Mouse (Mus musculus): Measurements from ENCODE around the gene Plpp2. TPM values are rescaled to one million over a fixed set of nuclear protein-coding genes. Genes with fewer than 3 reads are reported as not detected.

Gene Plpp2
- total and polyA plus RNA-seq, 3 experiments = 2.3 to 3.8 (median 3.5) TPM

DNA sequence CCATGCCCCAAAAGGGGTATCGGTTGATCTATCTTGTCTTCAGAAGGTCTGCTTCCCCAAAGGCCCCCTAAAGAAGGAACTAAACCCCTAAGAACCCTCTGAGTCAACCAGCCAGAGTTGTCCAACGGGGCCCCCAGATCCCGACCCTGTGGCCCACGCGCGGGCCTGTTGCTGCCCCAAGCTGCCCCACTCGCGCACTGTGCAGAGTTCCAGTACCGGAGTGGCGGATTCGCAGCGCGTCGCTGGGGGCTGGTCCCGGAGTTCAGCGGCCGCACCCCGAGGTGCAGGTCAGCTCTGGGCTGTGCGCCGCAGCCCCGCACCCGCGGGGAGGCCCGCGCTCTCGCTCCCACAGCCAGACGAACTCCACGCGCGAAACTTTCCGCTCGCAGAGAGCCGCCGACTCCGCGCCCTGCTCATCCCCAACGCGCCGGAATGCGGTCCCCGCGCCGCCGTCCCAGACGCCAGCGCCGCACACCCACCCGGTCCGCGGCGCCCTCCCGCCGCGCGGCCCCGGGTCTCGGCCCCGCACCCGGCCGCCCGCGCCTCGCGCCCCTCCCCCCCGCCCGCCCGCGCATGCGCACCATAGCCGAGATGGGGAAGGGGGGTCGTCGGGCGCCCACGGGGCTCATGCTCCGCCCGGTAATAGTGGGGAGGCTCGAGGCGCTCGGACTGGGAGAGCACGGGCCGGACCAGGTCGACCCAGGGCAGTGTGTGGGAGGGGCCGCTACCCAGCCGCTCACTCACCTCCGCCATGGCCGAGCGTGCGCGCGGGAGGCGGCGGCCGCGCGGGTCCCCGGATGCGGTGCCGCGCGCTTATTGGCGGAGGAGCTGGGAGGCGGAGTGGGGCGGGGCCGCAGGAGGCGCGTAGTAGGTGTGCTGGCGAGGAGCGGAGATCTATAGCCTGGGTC is 21.0 kb upstream of the Plpp2 start, which contains the start of gene Mier2:
Gene Mier2, minus strand, starts transcription at position 870 of the 908 bp plus-strand sequence.
- peak; percentile 86 for DNase-seq
- Histone ChIP-seq H3K4me1 (ENCODE audit: control insufficient read depth, insufficient read depth, low read length) (peaks cover 3% of the 10 kb centered on the region), H3K27ac (peak within 1 kb of the TSS; percentile 67), H3K9ac (ENCODE audit: low read depth, low read length) (peak within 1 kb of the TSS; percentile 95), H3K36me3 (ENCODE audit: control insufficient read depth, insufficient read depth, low read length) (no peaks in the 10 kb centered on the region), H3K27me3 (ENCODE audit: control insufficient read depth, insufficient read depth, low read length) (no peaks in the 10 kb centered on the region), H3K79me2 (replicated peaks; ENCODE audit: control insufficient read depth, insufficient read depth, low read length) (0 out of 2 replicates have a peak, but pooled peaks cover 1% of the 10 kb centered on the region), H3K4me3 (peak within 1 kb of the TSS; percentile 73)
- TF ChIP-seq CTCF (IDR thresholded peaks at IDR 0.05) = no peak
- no peak for TF ChIP-seq POLR2A (IDR thresholded peaks at IDR 0.05; ENCODE audit: insufficient read depth, low read depth, low read length)
- TF ChIP-seq EP300 (IDR thresholded peaks at IDR 0.05; ENCODE audit: insufficient read depth, low read depth, low read length) = no peak
- intact Hi-C loops (cut with DNase I) = no loop called here
- WGBS = 1% methylated on average over 93 of the region's 108 CpGs

- intact Hi-C loops (cut with DNase I) = no loop called here
- Histone ChIP-seq H3K36me3 (ENCODE audit: control insufficient read depth, insufficient read depth, low read length) (no peaks in the 10 kb centered on the region), H3K27me3 (ENCODE audit: control insufficient read depth, insufficient read depth, low read length) (no peaks in the 10 kb centered on the region), H3K9ac (ENCODE audit: low read depth, low read length) (no peak overlapping the region), H3K27ac (no peak overlapping the region), H3K4me1 (ENCODE audit: control insufficient read depth, insufficient read depth, low read length) (peaks cover 3% of the 10 kb centered on the region), H3K4me3 (no peak overlapping the region; the same call in 1 of the 2 replicates), H3K79me2 (replicated peaks; ENCODE audit: control insufficient read depth, insufficient read depth, low read length) (0 out of 2 replicates have a peak, but pooled peaks cover 1% of the 10 kb centered on the region)
- TF ChIP-seq EP300 (IDR thresholded peaks at IDR 0.05; ENCODE audit: insufficient read depth, low read depth, low read length) = no peak
- WGBS = 45% methylated on average over 10 of the region's 10 CpGs
- DNase-seq = no peak
These were observed 20.1 kb upstream of the Plpp2 start for GRCm38 (mm10) chr10:79553691-79554090.

DNA sequence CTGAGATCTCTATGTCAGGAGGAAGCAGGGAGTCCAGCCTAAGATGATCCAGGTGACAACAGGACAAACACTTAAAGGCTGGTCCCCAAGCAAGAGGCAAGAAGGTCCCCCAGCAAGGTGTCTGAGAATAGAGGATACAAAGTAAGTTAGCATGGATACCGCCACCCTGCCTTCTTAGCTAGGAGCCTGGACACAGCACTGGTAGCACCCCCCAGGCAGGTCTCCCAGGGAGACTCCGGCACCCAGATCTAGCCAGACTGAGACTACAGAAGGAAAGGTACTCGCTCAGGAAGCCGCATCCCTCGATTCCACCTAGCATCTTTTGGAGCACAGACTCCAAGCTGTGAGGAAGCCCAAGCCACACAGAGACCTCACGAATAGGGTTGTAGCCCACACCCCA is 19.6 kb upstream of the Plpp2 start:
- Histone ChIP-seq H3K36me3 (ENCODE audit: control insufficient read depth, insufficient read depth, low read length) (no peaks in the 10 kb centered on the region), H3K4me1 (ENCODE audit: control insufficient read depth, insufficient read depth, low read length) (peaks cover 3% of the 10 kb centered on the region), H3K27ac (no peak overlapping the region), H3K79me2 (replicated peaks; ENCODE audit: control insufficient read depth, insufficient read depth, low read length) (0 out of 2 replicates have a peak, but pooled peaks cover 1% of the 10 kb centered on the region), H3K27me3 (ENCODE audit: control insufficient read depth, insufficient read depth, low read length) (no peaks in the 10 kb centered on the region), H3K9ac (ENCODE audit: low read depth, low read length) (no peak overlapping the region), H3K4me3 (no peak overlapping the region)
- 91% methylated on average over 6 of the region's 6 CpGs for WGBS
- TF ChIP-seq POLR2A (IDR thresholded peaks at IDR 0.05; ENCODE audit: insufficient read depth, low read depth, low read length) (no peak), CTCF (IDR thresholded peaks at IDR 0.05) (no peak), EP300 (IDR thresholded peaks at IDR 0.05; ENCODE audit: insufficient read depth, low read depth, low read length) (no peak)
- intact Hi-C loops (cut with DNase I) = no loop called here
- peak in 1 of 2 experiments; percentile 11 for DNase-seq

- Histone ChIP-seq H3K9ac (ENCODE audit: low read depth, low read length) (no peak overlapping the region), H3K27ac (no peak overlapping the region), H3K4me1 (ENCODE audit: control insufficient read depth, insufficient read depth, low read length) (peaks cover 3% of the 10 kb centered on the region), H3K27me3 (ENCODE audit: control insufficient read depth, insufficient read depth, low read length) (no peaks in the 10 kb centered on the region), H3K4me3 (no peak overlapping the region), H3K79me2 (replicated peaks; ENCODE audit: control insufficient read depth, insufficient read depth, low read length) (0 out of 2 replicates have a peak, but pooled peaks cover 1% of the 10 kb centered on the region), H3K36me3 (ENCODE audit: control insufficient read depth, insufficient read depth, low read length) (no peaks in the 10 kb centered on the region)
- no peak for TF ChIP-seq EP300 (IDR thresholded peaks at IDR 0.05; ENCODE audit: insufficient read depth, low read depth, low read length)
- 86% methylated on average over 8 of the region's 8 CpGs for WGBS
- peak in 1 of 2 experiments; percentile 17 for DNase-seq
- intact Hi-C loops (cut with DNase I) = no loop called here
These were observed 18.9 kb upstream of the Plpp2 start for GRCm38 (mm10) chr10:79552531-79552930.

DNA sequence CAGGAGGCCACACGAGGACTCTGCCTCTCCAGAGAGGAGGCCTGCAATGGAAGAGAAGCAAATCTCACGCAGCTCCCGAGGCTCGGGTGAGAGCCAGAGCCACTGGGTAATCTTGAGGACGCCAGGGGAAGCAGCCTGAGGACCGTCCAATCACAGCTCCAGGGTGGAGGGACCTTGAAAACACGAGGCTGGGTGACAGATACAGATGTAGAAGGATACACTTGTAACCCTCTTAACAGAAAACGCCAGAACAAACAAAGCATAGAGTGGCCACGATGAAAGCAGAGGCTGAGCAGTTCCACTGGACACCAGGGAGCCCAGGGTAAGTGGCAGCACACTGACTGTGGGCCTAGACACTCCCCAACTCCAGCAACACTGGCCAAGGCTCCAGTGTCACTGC is 16.8 kb upstream of the Plpp2 start:
- H3K4me1 ChIP-seq (ENCODE audit: control insufficient read depth, insufficient read depth, low read length) = peaks cover 3% of the 10 kb centered on the region
- intact Hi-C loops (cut with DNase I) = no loop called here
- TF ChIP-seq EP300 (IDR thresholded peaks at IDR 0.05; ENCODE audit: insufficient read depth, low read depth, low read length) (no peak), POLR2A (IDR thresholded peaks at IDR 0.05; ENCODE audit: insufficient read depth, low read depth, low read length) (no peak), CTCF (IDR thresholded peaks at IDR 0.05) (no peak)
- whole genome bisulfite sequencing = 72% methylated on average over 9 of the region's 9 CpGs
- DNase-seq = peak in 1 of 2 experiments; percentile 9
- H3K4me3 ChIP-seq = no peak overlapping the region
- H3K27ac ChIP-seq = no peak overlapping the region
- no peak overlapping the region for H3K9ac ChIP-seq (ENCODE audit: low read depth, low read length)
- H3K36me3 ChIP-seq (ENCODE audit: control insufficient read depth, insufficient read depth, low read length) = no peaks in the 10 kb centered on the region
- H3K79me2 ChIP-seq (replicated peaks; ENCODE audit: control insufficient read depth, insufficient read depth, low read length) = 0 out of 2 replicates have a peak, but pooled peaks cover 1% of the 10 kb centered on the region
- no peaks in the 10 kb centered on the region for H3K27me3 ChIP-seq (ENCODE audit: control insufficient read depth, insufficient read depth, low read length)
